Mouse (Mus musculus) lung, embryonic 14.5 days (tissue): ENCODE data around the gene Zcchc7. TPM values are rescaled to one million over a fixed set of nuclear protein-coding genes. Genes with fewer than 3 reads are reported as not detected.

Experiments
- ATAC-seq: fragments of 200-750 bp; cut with Nextera tagmentation; 2 replicates; pipeline ENCODE4 v1.8.0; 2017; ENCODE audit warnings: mild to moderate bottlenecking, moderate TSS enrichment, moderate library complexity; ENCODE audit not compliant: insufficient read depth
- DNase-seq: peaks from one replicate; pipeline ENCODE4 v3.0.0-alpha.2; 2015
- H3K27ac ChIP-seq: fragments of 300-500 bp; sonication (generic); 2 replicates; pipeline ENCODE4 v1.5.1; 2014; ENCODE audit warnings: low read depth, mild to moderate bottlenecking, moderate library complexity
- H3K27me3 ChIP-seq: fragments of 300-500 bp; sonication (generic); 2 replicates; pipeline ENCODE4 v1.6.1; 2014; ENCODE audit warnings: low read length, control low read depth; ENCODE audit not compliant: insufficient read depth
- H3K36me3 ChIP-seq: fragments of 300-500 bp; sonication (generic); 2 replicates; pipeline ENCODE4 v1.6.1; 2014; ENCODE audit warnings: control low read depth; ENCODE audit not compliant: insufficient read depth
- H3K4me1 ChIP-seq: fragments of 300-500 bp; sonication (generic); 2 replicates; pipeline ENCODE4 v1.6.1; 2014; ENCODE audit warnings: antibody characterized with exemption, control low read depth; ENCODE audit not compliant: insufficient read depth
- H3K4me2 ChIP-seq: fragments of 300-500 bp; sonication (generic); 2 replicates; pipeline ENCODE4 v1.6.1; 2014; ENCODE audit warnings: mild to moderate bottlenecking
- H3K4me3 ChIP-seq: fragments of 300-500 bp; sonication (generic); 2 replicates; pipeline ENCODE4 v1.5.1; 2014; ENCODE audit warnings: low read depth, low read length
- H3K9ac ChIP-seq: fragments of 300-500 bp; sonication (generic); 2 replicates; pipeline ENCODE4 v1.6.1; 2014
- H3K9me3 ChIP-seq: fragments of 300-500 bp; sonication (generic); 2 replicates; pipeline ENCODE4 v1.6.1; 2016; ENCODE audit warnings: low read depth, low read length, control low read depth
- CTCF ChIP-seq: IDR thresholded peaks from 2 replicates; pipeline ENCODE4 v1.5.1; 2016; ENCODE audit warnings: antibody characterized with exemption, low read depth
- WGBS: fragments of 180-500 bp; shearing (Covaris S2); extraction: QIAGEN DNeasy Blood & Tissue Kit; methylation state at CpG from one replicate; pipeline ENCODE4 v1.1.7; 2014; 5-methylcytosine and 5-hydroxymethylcytosine counted together
- polyA plus RNA-seq: library from polyadenylated mRNA; unstranded; fragments of >200 nt; fragmentation: Nextera tagmentation; extraction: Ambion mirVana; gene quantifications from 2 replicates; pipeline ENCODE4 v1.2.1, GENCODE M21; 2014

Gene Zcchc7
- polyA plus RNA-seq, 1 experiment from 2014 or later: 36.4 TPM

- no peak overlapping the region for H3K27ac ChIP-seq
- H3K4me1 ChIP-seq: no peaks in the 10 kb centered on the region
- H3K9ac ChIP-seq: no peak overlapping the region
- no peak for TF ChIP-seq CTCF
- whole genome bisulfite sequencing: 84% methylated on average over 3 of the region's 3 CpGs
- H3K36me3 ChIP-seq: peaks cover 47% of the 10 kb centered on the region
- DNase-seq (no peak), ATAC-seq (no peak)
- H3K4me3 ChIP-seq: no peak overlapping the region
- no peaks in the 10 kb centered on the region for H3K27me3 ChIP-seq
- no peak overlapping the region for H3K4me2 ChIP-seq
- H3K9me3 ChIP-seq: no peaks in the 10 kb centered on the region
These were observed 173.1 kb downstream of the Zcchc7 start for GRCm38 (mm10) chr4:44928790-44929189.

DNA sequence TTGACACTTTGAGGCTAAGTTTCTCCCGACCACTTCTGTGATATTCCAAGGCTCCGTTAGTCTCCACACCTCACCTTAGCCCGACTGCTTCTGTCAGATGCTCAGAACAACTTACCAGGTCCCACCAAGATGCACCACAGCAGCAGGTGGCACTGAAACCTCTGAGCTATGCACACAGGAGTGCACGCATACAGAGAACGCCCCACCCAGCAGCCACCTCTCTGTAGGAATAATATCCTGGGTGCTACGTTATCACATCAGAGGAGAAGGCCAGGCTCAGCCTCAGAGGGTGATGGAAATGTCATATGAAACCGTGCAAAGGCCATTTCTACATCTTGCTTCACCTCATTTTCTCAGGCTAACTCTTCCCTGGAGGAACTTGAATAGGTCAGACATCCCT, 174.7 kb downstream of the Zcchc7 start:
- Histone ChIP-seq H3K9me3 (no peaks in the 10 kb centered on the region), H3K4me1 (no peaks in the 10 kb centered on the region), H3K27ac (no peak overlapping the region), H3K4me2 (no peak overlapping the region), H3K9ac (no peak overlapping the region), H3K4me3 (no peak overlapping the region), H3K27me3 (no peaks in the 10 kb centered on the region), H3K36me3 (peaks cover 53% of the 10 kb centered on the region)
- ATAC-seq: no peak
- 83% methylated on average over 7 of the region's 7 CpGs for WGBS
- no peak for DNase-seq
- no peak for TF ChIP-seq CTCF

DNA sequence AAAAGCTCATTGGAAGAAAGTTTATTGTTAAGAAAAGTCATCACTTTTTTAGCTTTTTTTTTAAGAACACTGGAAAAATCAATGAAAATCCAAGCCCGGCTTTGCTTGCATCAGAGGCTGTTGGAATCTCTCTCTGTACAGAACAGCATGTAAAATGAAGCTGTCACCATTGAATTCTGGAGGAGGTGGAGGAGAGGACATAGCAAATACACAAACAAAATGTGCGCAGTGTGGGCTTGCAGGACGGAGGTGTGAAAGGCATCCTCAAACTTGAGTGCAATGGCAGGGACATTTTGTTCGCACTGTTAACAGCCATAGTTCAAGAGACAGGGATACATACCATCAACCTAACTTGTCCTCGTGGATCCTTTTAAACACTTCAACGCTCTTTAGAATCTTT, 176.1 kb downstream of the Zcchc7 start:
- Histone ChIP-seq H3K27me3 (no peaks in the 10 kb centered on the region), H3K9ac (no peak overlapping the region)
- 91% methylated on average over 6 of the region's 6 CpGs for WGBS

GRCm38 (mm10) chr4:44938359-44939340, 183.0 kb downstream of the Zcchc7 start:
- ATAC-seq: no peak
- no peak overlapping the region for H3K27ac ChIP-seq
- no peak overlapping the region for H3K9ac ChIP-seq
- 0 out of 2 replicates have a peak, but pooled peaks cover 8% of the 10 kb centered on the region for H3K36me3 ChIP-seq
- H3K4me3 ChIP-seq: no peak overlapping the region
- H3K4me1 ChIP-seq: no peaks in the 10 kb centered on the region
- no peak overlapping the region for H3K4me2 ChIP-seq
- no peak for TF ChIP-seq CTCF
- 68% methylated on average over 8 of the region's 8 CpGs for WGBS
- no peak for DNase-seq
- H3K27me3 ChIP-seq: no peaks in the 10 kb centered on the region
- H3K9me3 ChIP-seq: no peaks in the 10 kb centered on the region

More for the DNA sequence above, 176.1 kb downstream of the Zcchc7 start:
- TF ChIP-seq CTCF: no peak
- Histone ChIP-seq H3K4me1 (no peaks in the 10 kb centered on the region), H3K36me3 (peaks cover 45% of the 10 kb centered on the region), H3K4me3 (no peak overlapping the region), H3K9me3 (no peaks in the 10 kb centered on the region), H3K27ac (no peak overlapping the region), H3K4me2 (no peak overlapping the region)
- ATAC-seq (no peak), DNase-seq (no peak)

DNA sequence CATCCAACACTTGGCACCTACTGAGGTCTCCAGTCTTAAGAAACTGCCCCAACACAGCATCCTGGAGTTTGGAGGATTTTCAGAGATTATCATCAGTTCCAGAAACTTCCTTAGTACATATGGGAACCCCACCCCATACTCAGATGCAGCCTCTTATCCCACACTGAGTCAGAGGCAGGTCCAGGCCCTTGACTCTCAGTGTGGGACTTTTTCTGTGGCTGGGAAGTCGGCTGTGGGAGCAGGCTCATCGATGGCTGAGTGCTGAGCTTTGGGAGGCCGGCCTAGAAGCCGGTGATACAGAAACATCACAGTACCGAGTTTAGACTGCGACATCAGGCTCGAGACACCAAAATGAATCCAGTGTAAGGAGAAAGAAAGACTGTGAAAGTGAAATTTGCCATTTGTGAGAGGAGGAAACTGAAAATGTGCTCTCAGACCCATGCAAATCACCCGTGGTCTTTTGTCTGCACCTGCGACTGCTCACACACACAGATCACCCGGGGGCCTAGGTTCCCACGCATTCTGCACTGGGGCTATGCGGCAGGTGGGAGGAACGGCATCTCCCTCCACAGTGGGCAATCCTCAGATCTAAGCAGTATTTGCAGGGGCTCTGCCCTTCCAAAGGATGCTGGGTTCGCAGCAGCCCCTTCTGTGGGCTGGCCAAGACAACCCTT, 184.0 kb downstream of the Zcchc7 start:
- no peaks in the 10 kb centered on the region for H3K9me3 ChIP-seq
- H3K4me2 ChIP-seq: no peak overlapping the region
- WGBS: 81% methylated on average over 14 of the region's 14 CpGs

DNA sequence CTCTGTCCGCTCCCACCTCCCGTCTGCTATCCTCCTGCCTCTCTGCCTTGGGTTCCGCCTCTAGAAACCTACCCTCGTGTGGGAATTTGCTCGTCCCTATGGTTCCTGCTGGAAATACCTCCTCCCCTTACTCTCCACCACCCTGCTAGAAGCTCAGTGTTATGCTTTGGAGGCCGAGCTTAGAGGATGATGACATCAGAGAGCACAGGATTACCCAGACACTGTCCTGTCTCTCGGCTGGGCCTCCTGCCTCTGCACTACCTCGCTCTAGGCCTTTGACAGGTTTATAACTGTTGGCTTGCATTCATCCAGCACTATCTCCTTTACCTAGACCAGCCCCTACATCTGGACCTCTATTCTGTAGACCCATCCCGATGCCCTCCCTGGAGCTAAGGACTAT, 184.6 kb downstream of the Zcchc7 start:
- H3K27ac ChIP-seq: no peak overlapping the region
- 72% methylated on average over 9 of the region's 9 CpGs for WGBS
- H3K4me1 ChIP-seq: no peaks in the 10 kb centered on the region
- no peak overlapping the region for H3K4me3 ChIP-seq
- no peak for ATAC-seq
- no peak overlapping the region for H3K4me2 ChIP-seq
- H3K27me3 ChIP-seq: no peaks in the 10 kb centered on the region
- TF ChIP-seq CTCF: no peak
- H3K9me3 ChIP-seq: no peaks in the 10 kb centered on the region
- DNase-seq: no peak
- no peak overlapping the region for H3K9ac ChIP-seq
- no peaks in the 10 kb centered on the region for H3K36me3 ChIP-seq

More for the DNA sequence above, 184.0 kb downstream of the Zcchc7 start:
- H3K36me3 ChIP-seq: no peaks in the 10 kb centered on the region
- H3K27ac ChIP-seq: no peak overlapping the region
- no peak for TF ChIP-seq CTCF
- DNase-seq (no peak), ATAC-seq (no peak)
- H3K4me3 ChIP-seq: no peak overlapping the region
- H3K9ac ChIP-seq: no peak overlapping the region
- no peaks in the 10 kb centered on the region for H3K27me3 ChIP-seq
- H3K4me1 ChIP-seq: no peaks in the 10 kb centered on the region

DNA sequence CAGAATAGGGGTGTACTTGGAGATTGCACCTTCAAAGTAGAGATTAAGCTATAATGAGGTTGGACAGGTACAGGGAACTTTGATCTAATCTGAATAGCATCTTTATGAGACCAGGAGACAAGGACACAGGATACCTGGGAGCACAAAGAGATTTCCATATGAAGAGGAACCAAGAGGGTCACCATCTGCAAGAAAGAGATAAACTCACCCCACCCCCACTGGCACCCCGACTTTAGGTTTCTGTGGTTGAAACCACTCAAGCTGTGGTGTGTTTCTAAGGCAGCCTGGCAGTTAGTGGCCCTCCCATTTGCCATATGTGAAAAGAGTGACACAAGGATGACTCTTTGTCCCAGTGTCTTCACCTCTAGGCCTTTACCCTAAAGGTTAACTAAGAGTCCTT, 186.6 kb downstream of the Zcchc7 start:
- 80% methylated on average over 1 of the region's 1 CpGs for WGBS
- no peak for ATAC-seq

More for the DNA sequence above, 186.6 kb downstream of the Zcchc7 start:
- H3K9ac ChIP-seq: no peak overlapping the region
- no peak overlapping the region for H3K4me2 ChIP-seq
- DNase-seq: no peak
- no peaks in the 10 kb centered on the region for H3K27me3 ChIP-seq
- TF ChIP-seq CTCF: no peak
- no peak overlapping the region for H3K27ac ChIP-seq
- H3K9me3 ChIP-seq: no peaks in the 10 kb centered on the region
- no peaks in the 10 kb centered on the region for H3K4me1 ChIP-seq
- no peak overlapping the region for H3K4me3 ChIP-seq
- no peaks in the 10 kb centered on the region for H3K36me3 ChIP-seq
